Mouse (Mus musculus): ENCODE results near the gene Gfpt1. TPM values are rescaled to one million over a fixed set of nuclear protein-coding genes. Genes with fewer than 3 reads are reported as not detected.

The Gfpt1 gene
- total and polyA plus RNA-seq, 2 experiments: 6.3 to 8.6 TPM

DNA sequence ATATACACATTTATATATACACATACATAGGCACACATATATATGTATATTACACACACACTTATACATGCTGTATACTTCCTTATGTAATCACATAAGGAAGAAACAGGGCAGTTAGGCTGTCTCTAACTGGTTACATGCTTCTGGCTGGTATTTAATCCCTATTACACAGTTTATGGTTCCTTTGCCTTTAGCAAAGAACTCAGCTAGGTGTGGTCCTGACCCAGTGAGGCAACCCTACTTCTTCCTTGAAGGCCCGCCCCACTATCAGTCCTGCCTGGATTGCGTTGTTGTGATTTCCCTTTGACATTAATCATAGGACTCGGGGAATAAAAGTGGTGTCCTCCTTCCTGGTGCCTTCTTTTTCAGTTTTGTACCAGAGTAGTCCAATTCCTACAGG lies 8.3 kb upstream of the Gfpt1 start:
- H3K79me2 ChIP-seq (ENCODE audit: control insufficient read depth, insufficient read depth, low read length): no peaks in the 10 kb centered on the region
- no peak for DNase-seq (ENCODE audit: extremely low read depth, low read depth, low spot score)
- H3K27ac ChIP-seq (replicated peaks; ENCODE audit: insufficient read depth, low read depth, low read length): no peak overlapping the region
- TF ChIP-seq CTCF (IDR thresholded peaks at IDR 0.05; ENCODE audit: low read depth, low read length): no peak
- no peak for TF ChIP-seq POLR2A (IDR thresholded peaks at IDR 0.05; ENCODE audit: extremely low read depth, insufficient read depth, low read length)
- H3K9ac ChIP-seq (ENCODE audit: low read depth, low read length): no peak overlapping the region
- 85% methylated on average over 3 of the region's 3 CpGs for WGBS
- H3K4me1 ChIP-seq (ENCODE audit: control insufficient read depth, insufficient read depth, low read length): peaks cover 3% of the 10 kb centered on the region
- no peak overlapping the region for H3K4me3 ChIP-seq (ENCODE audit: insufficient read depth, low read depth, low read length)
- no peaks in the 10 kb centered on the region for H3K36me3 ChIP-seq (ENCODE audit: control insufficient read depth, insufficient read depth, low read length)
- no peaks in the 10 kb centered on the region for H3K27me3 ChIP-seq (ENCODE audit: control insufficient read depth, insufficient read depth, low read length)

DNA sequence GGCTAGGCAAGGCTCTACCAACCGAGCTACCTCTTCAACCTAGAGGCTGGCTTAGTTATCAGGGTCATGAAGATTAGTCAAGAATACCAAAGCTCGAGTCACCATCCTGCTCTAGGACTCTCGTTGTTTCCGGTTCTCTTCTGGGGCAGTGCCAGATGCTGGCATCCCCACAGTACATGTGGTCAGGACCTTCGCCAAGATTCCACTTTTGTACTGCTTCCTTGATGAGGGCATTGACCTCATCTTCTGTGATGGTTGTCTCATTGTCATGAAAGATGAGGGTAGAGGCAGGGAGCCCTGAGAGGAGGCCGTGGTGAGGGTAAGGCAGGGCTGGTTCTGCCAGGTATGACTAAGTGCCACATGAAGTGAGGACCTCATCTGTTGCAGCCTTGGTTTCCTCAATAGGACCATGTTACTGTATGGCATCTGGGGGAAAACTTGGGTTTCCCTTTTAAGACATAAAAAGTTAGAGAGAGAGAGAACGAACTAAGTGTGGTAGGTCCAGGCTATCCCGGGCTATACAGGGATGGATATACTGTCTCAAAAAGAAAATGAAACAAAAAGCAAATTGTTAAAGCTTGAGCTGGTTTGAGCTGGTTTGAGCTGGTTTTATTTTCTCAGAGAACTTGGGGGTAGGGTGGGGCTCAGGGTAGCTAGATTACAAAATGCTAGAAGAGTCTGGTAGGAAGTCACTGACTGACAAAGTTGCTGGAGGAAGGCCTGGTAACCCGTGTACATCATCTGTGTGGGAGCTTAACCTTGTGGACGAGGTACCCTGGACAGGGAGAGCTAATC lies 4.6 kb upstream of the Gfpt1 start:
- WGBS: 87% methylated on average over 10 of the region's 10 CpGs
- peaks cover 3% of the 10 kb centered on the region; the same call in 1 of the 2 replicates for H3K79me2 ChIP-seq (ENCODE audit: control insufficient read depth, insufficient read depth, low read length)
- no peaks in the 10 kb centered on the region for H3K4me1 ChIP-seq (ENCODE audit: control insufficient read depth, insufficient read depth, low read length)
- no peaks in the 10 kb centered on the region for H3K36me3 ChIP-seq (ENCODE audit: control insufficient read depth, insufficient read depth, low read length)
- DNase-seq (ENCODE audit: extremely low read depth, low read depth, low spot score): no peak
- no peak overlapping the region for H3K4me3 ChIP-seq (ENCODE audit: insufficient read depth, low read depth, low read length)
- no peak overlapping the region for H3K27ac ChIP-seq (replicated peaks; ENCODE audit: insufficient read depth, low read depth, low read length)
- TF ChIP-seq CTCF (IDR thresholded peaks at IDR 0.05; ENCODE audit: low read depth, low read length) (no peak), POLR2A (IDR thresholded peaks at IDR 0.05; ENCODE audit: extremely low read depth, insufficient read depth, low read length) (no peak)
- H3K27me3 ChIP-seq (ENCODE audit: control insufficient read depth, insufficient read depth, low read length): no peaks in the 10 kb centered on the region
- no peak overlapping the region for H3K9ac ChIP-seq (ENCODE audit: low read depth, low read length)

- WGBS: 94% methylated on average over 8 of the region's 8 CpGs
- peaks cover 5% of the 10 kb centered on the region for H3K4me1 ChIP-seq (ENCODE audit: control insufficient read depth, insufficient read depth, low read length)
- peaks cover 8% of the 10 kb centered on the region; the same call in 1 of the 2 replicates for H3K79me2 ChIP-seq (ENCODE audit: control insufficient read depth, insufficient read depth, low read length)
- TF ChIP-seq CTCF (IDR thresholded peaks at IDR 0.05; ENCODE audit: low read depth, low read length) (no peak), POLR2A (IDR thresholded peaks at IDR 0.05; ENCODE audit: extremely low read depth, insufficient read depth, low read length) (no peak)
- H3K9ac ChIP-seq (ENCODE audit: low read depth, low read length): no peak overlapping the region
- no peak for DNase-seq (ENCODE audit: extremely low read depth, low read depth, low spot score)
- H3K4me3 ChIP-seq (ENCODE audit: insufficient read depth, low read depth, low read length): no peak overlapping the region
- no peak overlapping the region for H3K27ac ChIP-seq (replicated peaks; ENCODE audit: insufficient read depth, low read depth, low read length)
- H3K36me3 ChIP-seq (ENCODE audit: control insufficient read depth, insufficient read depth, low read length): no peaks in the 10 kb centered on the region
- no peaks in the 10 kb centered on the region for H3K27me3 ChIP-seq (ENCODE audit: control insufficient read depth, insufficient read depth, low read length)
Observed at GRCm38 (mm10) chr6:87039161-87039560, 3.5 kb upstream of the Gfpt1 start.

DNA sequence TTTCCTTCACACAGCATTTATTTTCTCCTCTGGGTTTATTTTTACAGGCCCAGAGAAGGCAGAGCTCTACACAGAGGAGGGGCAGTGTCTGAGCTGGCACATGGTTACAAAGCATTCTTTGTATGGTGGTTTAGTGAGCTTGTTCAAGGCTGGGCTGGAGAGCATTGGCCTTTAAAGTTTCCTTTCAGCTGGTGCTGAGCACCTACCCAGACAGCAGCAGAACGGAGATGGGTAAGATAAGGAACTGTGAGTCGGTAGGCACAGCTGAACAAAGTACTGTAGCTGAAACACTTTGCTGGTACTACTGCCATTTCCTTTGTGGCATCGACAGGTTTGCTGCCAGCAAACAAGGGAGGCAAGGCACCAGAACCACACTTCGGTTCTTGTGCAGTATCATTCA lies 1.7 kb upstream of the Gfpt1 start:
- no peak for TF ChIP-seq POLR2A (IDR thresholded peaks at IDR 0.05; ENCODE audit: extremely low read depth, insufficient read depth, low read length)
- TF ChIP-seq CTCF (IDR thresholded peaks at IDR 0.05; ENCODE audit: low read depth, low read length): no peak
- no peak overlapping the region for H3K4me3 ChIP-seq (ENCODE audit: insufficient read depth, low read depth, low read length)
- no peak overlapping the region for H3K27ac ChIP-seq (replicated peaks; ENCODE audit: insufficient read depth, low read depth, low read length)
- H3K36me3 ChIP-seq (ENCODE audit: control insufficient read depth, insufficient read depth, low read length): no peaks in the 10 kb centered on the region
- WGBS: 90% methylated on average over 4 of the region's 4 CpGs
- DNase-seq (ENCODE audit: extremely low read depth, low read depth, low spot score): no peak
- H3K79me2 ChIP-seq (ENCODE audit: control insufficient read depth, insufficient read depth, low read length): peaks cover 8% of the 10 kb centered on the region; the same call in 1 of the 2 replicates
- H3K9ac ChIP-seq (ENCODE audit: low read depth, low read length): no peak overlapping the region
- H3K27me3 ChIP-seq (ENCODE audit: control insufficient read depth, insufficient read depth, low read length): no peaks in the 10 kb centered on the region
- peaks cover 7% of the 10 kb centered on the region for H3K4me1 ChIP-seq (ENCODE audit: control insufficient read depth, insufficient read depth, low read length)

DNA sequence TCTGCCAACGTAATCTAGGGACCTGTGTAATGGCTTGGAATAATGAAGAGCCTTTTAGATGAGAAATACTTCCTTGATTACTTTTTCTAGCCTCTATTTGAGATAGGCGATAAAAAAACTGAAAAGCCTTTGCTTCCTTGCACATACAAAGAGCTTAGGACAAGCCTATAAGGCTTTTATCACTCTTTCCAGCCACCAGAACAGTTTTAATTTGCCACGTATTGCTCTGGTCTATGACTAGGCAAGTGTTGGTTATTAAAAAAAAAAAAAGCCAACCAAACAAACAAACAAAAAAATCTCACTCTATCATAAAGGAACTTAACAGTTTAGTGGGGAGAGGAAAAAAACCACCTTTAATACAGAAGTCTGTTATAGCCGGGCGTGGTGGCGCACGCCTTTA lies 1.2 kb upstream of the Gfpt1 start:
- H3K4me3 ChIP-seq (ENCODE audit: insufficient read depth, low read depth, low read length): no peak overlapping the region
- WGBS: 91% methylated on average over 7 of the region's 7 CpGs
- no peaks in the 10 kb centered on the region for H3K27me3 ChIP-seq (ENCODE audit: control insufficient read depth, insufficient read depth, low read length)
- peaks cover 8% of the 10 kb centered on the region; the same call in 1 of the 2 replicates for H3K79me2 ChIP-seq (ENCODE audit: control insufficient read depth, insufficient read depth, low read length)
- peaks cover 7% of the 10 kb centered on the region for H3K4me1 ChIP-seq (ENCODE audit: control insufficient read depth, insufficient read depth, low read length)
- H3K9ac ChIP-seq (ENCODE audit: low read depth, low read length): no peak overlapping the region
- H3K36me3 ChIP-seq (ENCODE audit: control insufficient read depth, insufficient read depth, low read length): no peaks in the 10 kb centered on the region
- H3K27ac ChIP-seq (replicated peaks; ENCODE audit: insufficient read depth, low read depth, low read length): no peak overlapping the region
- no peak for TF ChIP-seq POLR2A (IDR thresholded peaks at IDR 0.05; ENCODE audit: extremely low read depth, insufficient read depth, low read length)
- no peak for TF ChIP-seq CTCF (IDR thresholded peaks at IDR 0.05; ENCODE audit: low read depth, low read length)
- no peak for DNase-seq (ENCODE audit: extremely low read depth, low read depth, low spot score)

DNA sequence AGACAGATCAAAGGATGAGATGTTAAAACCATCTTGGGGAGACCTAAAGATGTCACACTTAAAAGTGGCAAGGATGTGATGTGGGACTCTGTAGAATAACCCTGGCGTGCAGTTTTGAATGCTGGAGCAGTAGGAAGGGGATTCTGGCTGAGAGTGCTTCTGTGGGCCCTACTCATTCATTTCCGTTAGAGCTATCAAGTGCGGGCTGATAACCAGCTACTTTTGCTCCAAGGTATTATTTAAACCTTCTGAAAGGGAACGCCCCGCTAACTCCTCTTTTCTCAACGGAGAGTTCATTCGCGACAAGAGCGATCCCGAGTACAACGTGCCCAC lies 676 bp upstream of the Gfpt1 start:
- Histone ChIP-seq H3K9ac (ENCODE audit: low read depth, low read length) (peak overlapping the region; percentile 86), H3K79me2 (ENCODE audit: control insufficient read depth, insufficient read depth, low read length) (peaks cover 8% of the 10 kb centered on the region; the same call in 1 of the 2 replicates), H3K27me3 (ENCODE audit: control insufficient read depth, insufficient read depth, low read length) (no peaks in the 10 kb centered on the region), H3K36me3 (ENCODE audit: control insufficient read depth, insufficient read depth, low read length) (no peaks in the 10 kb centered on the region), H3K4me3 (ENCODE audit: insufficient read depth, low read depth, low read length) (peak overlapping the region; percentile 74), H3K27ac (replicated peaks; ENCODE audit: insufficient read depth, low read depth, low read length) (peak overlapping the region; percentile 88), H3K4me1 (ENCODE audit: control insufficient read depth, insufficient read depth, low read length) (peaks cover 7% of the 10 kb centered on the region)
- DNase-seq (ENCODE audit: extremely low read depth, low read depth, low spot score): no peak
- WGBS: 2% methylated on average over 11 of the region's 11 CpGs
- no peak for TF ChIP-seq CTCF (IDR thresholded peaks at IDR 0.05; ENCODE audit: low read depth, low read length)
- TF ChIP-seq POLR2A (IDR thresholded peaks at IDR 0.05; ENCODE audit: extremely low read depth, insufficient read depth, low read length): no peak

Data from liver, adult 2 months (tissue).